26 mouse cellular contexts compared by ENCODE assay signal in the genomic region with DNA sequence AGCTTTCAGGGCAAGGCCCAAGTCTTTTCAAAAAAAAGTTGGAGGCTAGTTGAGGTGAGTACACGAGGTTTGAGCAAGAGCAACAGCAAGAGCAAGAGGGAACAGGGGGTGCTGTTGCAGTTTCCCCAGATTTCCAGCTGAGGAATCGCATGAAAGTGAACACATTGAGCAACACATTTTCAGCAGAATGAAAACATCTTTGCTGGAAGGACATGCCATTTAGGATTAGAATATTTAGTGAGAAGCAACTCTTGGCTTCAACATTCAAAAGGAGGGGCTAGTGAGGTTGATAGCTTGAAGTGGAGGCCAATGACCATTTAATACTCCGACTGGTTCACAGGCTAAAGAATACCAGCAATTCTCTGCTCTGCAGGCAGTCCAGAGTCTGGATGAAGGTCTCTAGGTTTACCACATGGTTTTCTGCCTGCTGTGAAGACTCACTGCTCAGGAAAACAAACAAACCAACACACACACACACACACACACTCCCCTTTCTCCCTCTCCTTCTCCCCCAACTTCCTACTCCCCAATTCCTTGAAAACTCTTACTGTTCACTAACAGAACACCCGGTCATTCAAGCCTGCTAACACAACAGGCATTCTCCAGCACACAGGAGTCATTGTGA.
DNase-seq lines count a peak whose midpoint lies in the region; ATAC-seq and TF ChIP-seq lines count a peak whose summit lies in the region.
"Had no signal": no experiment of that assay in that cellular context is flagged by ENCODE, and none has a peak within 500 bp of the region (broad histone marks: within the 10 kb centered on the region; RNA-seq: fewer than 3 reads in every experiment).

No protein-coding gene starts in this region.

- no peak overlapping the region for H3K4me3 ChIP-seq in kidney, postnatal 0 days (replicated peaks; ENCODE audit: low read depth, low read length)
- H3K4me3 ChIP-seq in stomach, postnatal 0 days (ENCODE audit: low read depth, low read length), result no peak overlapping the region
- H3K4me3 ChIP-seq: erythroblast, embryonic 14.5 days; limb, embryonic 15.5 days; liver, embryonic 13.5 days; midbrain, embryonic 15.5 days had no signal

- TF ChIP-seq CTCF in kidney, postnatal 0 days (IDR thresholded peaks at IDR 0.05; ENCODE audit: low read depth), result no peak
- TF ChIP-seq CTCF in stomach, postnatal 0 days (IDR thresholded peaks at IDR 0.05; ENCODE audit: low read depth), result peak; percentile 33; the same call in 1 of the 2 replicates

- no peaks in the 10 kb centered on the region for H3K9me3 ChIP-seq in kidney, postnatal 0 days (replicated peaks; ENCODE audit: low read length)
- no peaks in the 10 kb centered on the region for H3K9me3 ChIP-seq in stomach, postnatal 0 days (ENCODE audit: control insufficient read depth, low read length)
- H3K9me3 ChIP-seq: limb, embryonic 15.5 days; liver, embryonic 13.5 days; midbrain, embryonic 15.5 days had no signal

- no peak overlapping the region for H3K4me2 ChIP-seq in kidney, postnatal 0 days (ENCODE audit: low read length)
- H3K4me2 ChIP-seq in stomach, postnatal 0 days (replicated peaks; ENCODE audit: low read depth), result no peak overlapping the region
- H3K4me2 ChIP-seq: hindbrain, embryonic 14.5 days; limb, embryonic 15.5 days; liver, embryonic 13.5 days; midbrain, embryonic 15.5 days had no signal

- no peaks in the 10 kb centered on the region for H3K4me1 ChIP-seq in kidney, postnatal 0 days (replicated peaks; ENCODE audit: insufficient read depth, low read length)
- H3K4me1 ChIP-seq in stomach, postnatal 0 days (replicated peaks; ENCODE audit: control insufficient read depth, insufficient read depth), result no peaks in the 10 kb centered on the region
- H3K4me1 ChIP-seq: limb, embryonic 15.5 days; liver, embryonic 13.5 days; midbrain, embryonic 15.5 days had no signal

- intact Hi-C loops in heart, postnatal 36 days (cut with DNase I), result no loop called here

- no peak for ATAC-seq in kidney, postnatal 0 days (replicated peaks; ENCODE audit: low FRiP score, low read depth)
- no peak for ATAC-seq in stomach, postnatal 0 days (ENCODE audit: low FRiP score, low TSS enrichment)
- ATAC-seq: forebrain, embryonic 16.5 days; inflammation-experienced regulatory T-cells, adult 6 months; midbrain, embryonic 15.5 days had no signal

- DNase-seq in adrenal gland, postnatal 14 days, result peak; percentile 24
- DNase-seq in adrenal gland, postnatal 4 days (ENCODE audit: low spot score in 2 of 2), result no peak
- DNase-seq in heart, adult 9 months (ENCODE audit: low spot score in 2 of 2), result peak; percentile 10 to 15
- no peak for DNase-seq in heart, postnatal 36 days
- peak; percentile 71 for DNase-seq in kidney, postnatal 0 days (ENCODE audit: low spot score)
- DNase-seq in kidney, postnatal 36 days, result no peak
- no peak for DNase-seq in stomach, postnatal 0 days (ENCODE audit: low spot score)
- DNase-seq in ovary, postnatal 36 days (ENCODE audit: low spot score), result no peak
- DNase-seq: adrenal gland, postnatal 10 days; cerebellum, adult 18-20 months; cerebellum, postnatal 10 days; gastrocnemius, postnatal 10 days; heart, postnatal 4 days; kidney, adult 18-20 months; layer of hippocampus, postnatal 36 days; left cerebral cortex, postnatal 4 days; liver, embryonic 13.5 days; lung, adult 18-20 months; lung, postnatal 10 days had no signal

- TF ChIP-seq EP300 in stomach, postnatal 0 days (optimal IDR thresholded peaks at IDR 0.05), result no peak

- no peak overlapping the region for H3K9ac ChIP-seq in kidney, postnatal 0 days (ENCODE audit: low read depth, low read length)
- no peak overlapping the region for H3K9ac ChIP-seq in stomach, postnatal 0 days (ENCODE audit: low read length)
- H3K9ac ChIP-seq: hindbrain, embryonic 14.5 days; limb, embryonic 15.5 days; liver, embryonic 13.5 days; midbrain, embryonic 15.5 days had no signal

- H3K27ac ChIP-seq in kidney, postnatal 0 days, result 0 out of 2 replicates have a peak overlapping the region, but pooled peaks have one; percentile 9
- H3K27ac ChIP-seq in stomach, postnatal 0 days (replicated peaks), result no peak overlapping the region
- H3K27ac ChIP-seq: hindbrain, embryonic 14.5 days; limb, embryonic 15.5 days; liver, embryonic 13.5 days; midbrain, embryonic 15.5 days had no signal

- H3K27me3 ChIP-seq in kidney, postnatal 0 days (ENCODE audit: insufficient read depth, low read length), result no peaks in the 10 kb centered on the region
- H3K27me3 ChIP-seq in stomach, postnatal 0 days (ENCODE audit: control insufficient read depth, insufficient read depth, low read length), result no peaks in the 10 kb centered on the region
- H3K27me3 ChIP-seq: CH12.LX; limb, embryonic 15.5 days; liver, embryonic 13.5 days; midbrain, embryonic 15.5 days had no signal

- H3K36me3 ChIP-seq in kidney, postnatal 0 days (ENCODE audit: insufficient read depth, low read length), result no peaks in the 10 kb centered on the region
- H3K36me3 ChIP-seq in stomach, postnatal 0 days (ENCODE audit: control insufficient read depth, insufficient read depth, low read length), result no peaks in the 10 kb centered on the region
- H3K36me3 ChIP-seq: limb, embryonic 15.5 days; liver, embryonic 13.5 days; midbrain, embryonic 15.5 days had no signal

- 37% methylated on average over 4 of the region's 4 CpGs for WGBS in kidney, postnatal 0 days
- 50% methylated on average over 4 of the region's 4 CpGs for WGBS in stomach, postnatal 0 days

Comparison
In these comparisons a context has a peak if more than half of its experiments do, and no peak if none do; other contexts are left out.
1. DNase-seq: peak in adrenal gland, postnatal 14 days (single experiment), heart, adult 9 months (2 of 2) and kidney, postnatal 0 days (single experiment); none in adrenal gland, postnatal 4 days (0 of 2), heart, postnatal 36 days (0 of 2), kidney, postnatal 36 days (0 of 2), stomach, postnatal 0 days (single experiment) and ovary, postnatal 36 days (single experiment).